Mouse (Mus musculus) spleen, adult 2 months (tissue): Measurements from ENCODE around the gene Dnajc13.

Experiments used
- CTCF ChIP-seq: fragments of 200-500 bp; IDR thresholded peaks from 2 replicates; pipeline ENCODE4 v1.5.1; 2011; ENCODE audit warnings: mild to moderate bottlenecking, inconsistent platforms; ENCODE audit not compliant: insufficient read depth, insufficient read length, insufficient replicate concordance; ENCODE audit errors: extremely low read depth
- POLR2A ChIP-seq: fragments of 200-500 bp; IDR thresholded peaks from 2 replicates; pipeline ENCODE4 v1.6.1; 2011; ENCODE audit warnings: low read depth, low read length, inconsistent platforms

GRCm38 (mm10) chr9:104104986-104105385 is 157.7 kb downstream of the Dnajc13 start:
- TF ChIP-seq CTCF (no peak), POLR2A (no peak)
